Mouse (Mus musculus) lung, adult 2 months (tissue): ENCODE results near the gene Disp1.
A peak's percentile ranks its signal among the peaks of the same experiment; 100 is the strongest.

Experiments
- CTCF ChIP-seq: fragments of 200-500 bp; IDR thresholded peaks from 2 replicates; pipeline ENCODE4 v1.5.1; 2011; ENCODE audit warnings: mild to moderate bottlenecking, low read length, control low read depth; ENCODE audit not compliant: insufficient read depth
- POLR2A ChIP-seq: fragments of 200-500 bp; IDR thresholded peaks from 2 replicates; pipeline ENCODE4 v1.6.1; 2011; ENCODE audit warnings: low read depth, mild to moderate bottlenecking, control low read depth, low read length, borderline replicate concordance; ENCODE audit errors: extremely low read depth

DNA sequence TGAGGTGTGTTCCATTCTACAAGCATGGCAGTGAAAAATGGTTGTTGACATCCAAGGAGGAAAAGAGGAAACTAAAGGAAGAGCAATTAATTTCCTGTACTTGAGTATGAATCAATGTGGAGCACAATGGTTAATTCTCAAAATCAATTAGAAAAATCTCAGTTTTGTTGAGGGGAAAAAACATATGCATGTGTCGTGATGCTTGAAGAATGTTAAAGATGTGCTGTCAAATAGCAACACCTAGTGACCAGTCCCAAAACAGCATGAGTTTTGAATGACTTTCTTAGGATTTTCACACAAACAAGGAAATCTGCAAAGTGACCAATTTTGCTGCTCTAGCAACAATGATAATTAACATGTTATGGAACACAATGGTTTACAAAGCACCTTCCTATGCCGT lies 16.6 kb upstream of the Disp1 start:
- TF ChIP-seq CTCF (peak; percentile 68), POLR2A (no peak)
